In the genomic region with DNA sequence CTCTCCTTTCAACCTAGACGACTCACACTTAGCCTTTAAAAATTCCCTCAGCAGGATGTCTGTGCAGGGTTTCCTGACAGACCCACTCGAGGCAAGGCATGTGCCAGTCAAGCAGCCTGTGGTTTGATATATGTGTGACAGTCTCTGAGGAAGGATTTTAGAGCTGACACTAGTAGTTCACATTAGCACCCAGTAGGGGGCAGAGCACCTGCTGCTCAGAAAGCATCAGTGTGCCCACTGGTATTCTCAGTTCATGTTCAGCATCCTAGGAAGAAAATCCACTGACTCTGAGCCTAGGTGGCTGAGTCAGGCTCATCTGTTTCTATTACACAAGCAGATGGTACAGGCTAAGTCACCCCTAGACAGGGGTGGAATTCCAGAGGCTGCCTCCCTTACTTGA, we compare ENCODE assay signal across 8 mouse cellular contexts. TPM values are rescaled to one million over a fixed set of nuclear protein-coding genes. Genes with fewer than 3 reads are reported as not detected.
DNase-seq lines count a peak whose midpoint lies in the region; ATAC-seq and TF ChIP-seq lines count a peak whose summit lies in the region.

No protein-coding gene starts in this region.

- no peak overlapping the region for H3K4me3 ChIP-seq in heart, adult 2 months
- H3K4me3 ChIP-seq in bone marrow macrophage, adult 2 months (ENCODE audit: insufficient read depth, low read length), result no peak overlapping the region
- H3K4me3 ChIP-seq in forebrain, embryonic 11.5 days (ENCODE audit: low read depth, low read length), result no peak overlapping the region

- no peak for TF ChIP-seq POLR2A in heart, adult 2 months (IDR thresholded peaks at IDR 0.05; ENCODE audit: insufficient read depth, low read depth, low read length)
- no peak for TF ChIP-seq POLR2A in bone marrow macrophage, adult 2 months (IDR thresholded peaks at IDR 0.05; ENCODE audit: borderline replicate concordance, low read depth, low read length)

- DNase-seq in heart, adult 2 months, result peak in 1 of 2 experiments; percentile 6
- no peak for DNase-seq in heart, postnatal 10 days
- peak; percentile 3 for DNase-seq in lung, postnatal 36 days
- no peak for DNase-seq in lung, postnatal 25 days (ENCODE audit: low spot score)
- DNase-seq in forebrain, embryonic 11.5 days (ENCODE audit: low spot score), result no peak

- H3K4me2 ChIP-seq in forebrain, embryonic 11.5 days (ENCODE audit: low read depth, low read length, severe bottlenecking), result no peak overlapping the region

- no peaks in the 10 kb centered on the region for H3K36me3 ChIP-seq in heart, adult 2 months (ENCODE audit: control insufficient read depth, insufficient read depth, low read length)
- H3K36me3 ChIP-seq in forebrain, embryonic 11.5 days (ENCODE audit: control insufficient read depth, insufficient read depth, low read length), result no peaks in the 10 kb centered on the region

- H3K4me1 ChIP-seq in heart, adult 2 months (ENCODE audit: control insufficient read depth, insufficient read depth, low read length), result no peaks in the 10 kb centered on the region
- H3K4me1 ChIP-seq in bone marrow macrophage, adult 2 months (ENCODE audit: control insufficient read depth, insufficient read depth, low read length), result peaks cover 2% of the 10 kb centered on the region; the same call in 1 of the 2 replicates
- no peaks in the 10 kb centered on the region for H3K4me1 ChIP-seq in forebrain, embryonic 11.5 days (replicated peaks; ENCODE audit: control insufficient read depth, insufficient read depth, low read length)

- H3K79me2 ChIP-seq in heart, adult 2 months (replicated peaks; ENCODE audit: control insufficient read depth, insufficient read depth, low read length), result no peaks in the 10 kb centered on the region

- 0 out of 2 replicates have a peak, but pooled peaks have one; percentile 53 for ATAC-seq in neutrophil, adult 5-6 weeks (ENCODE audit: extremely low read depth, insufficient number of reproducible peaks, low FRiP score, poor library complexity, severe bottlenecking)
- ATAC-seq in inflammation-experienced regulatory T-cells, adult 6 months, result no peak
- ATAC-seq in forebrain, embryonic 11.5 days (replicated peaks; ENCODE audit: low FRiP score), result no peak

- no peak overlapping the region for H3K27ac ChIP-seq in heart, adult 2 months
- no peak overlapping the region for H3K27ac ChIP-seq in bone marrow macrophage, adult 2 months (ENCODE audit: insufficient read depth, low read depth, low read length)
- H3K27ac ChIP-seq in forebrain, embryonic 11.5 days (ENCODE audit: low read depth, low read length), result no peak overlapping the region

- no peak for TF ChIP-seq EP300 in heart, adult 2 months (IDR thresholded peaks at IDR 0.05; ENCODE audit: insufficient read depth, low read depth, low read length)

- H3K9ac ChIP-seq in heart, adult 2 months (ENCODE audit: low read depth, low read length), result no peak overlapping the region
- no peak overlapping the region for H3K9ac ChIP-seq in forebrain, embryonic 11.5 days (ENCODE audit: low read length)

- TF ChIP-seq CTCF in heart, adult 2 months (IDR thresholded peaks at IDR 0.05), result peak; percentile 71
- peak; percentile 81 for TF ChIP-seq CTCF in bone marrow macrophage, adult 2 months (IDR thresholded peaks at IDR 0.05; ENCODE audit: low read depth, low read length)

- intact Hi-C loops in heart, adult 2 months (cut with DNase I), result loop anchor here (1.0 kb wide), 1 partner anchor 58 kb away; no protein-coding TSS in a partner anchor
- intact Hi-C loops in heart, postnatal 10 days (cut with DNase I), result loop anchor here (2.0 kb wide), 1 partner anchor 61 kb away; no protein-coding TSS in a partner anchor

- no peaks in the 10 kb centered on the region for H3K9me3 ChIP-seq in forebrain, embryonic 11.5 days (ENCODE audit: control insufficient read depth, low read length)

- no peaks in the 10 kb centered on the region for H3K27me3 ChIP-seq in heart, adult 2 months (ENCODE audit: control insufficient read depth, insufficient read depth, low read length)
- H3K27me3 ChIP-seq in forebrain, embryonic 11.5 days (ENCODE audit: control insufficient read depth, insufficient read depth, low read length), result no peaks in the 10 kb centered on the region; the same call in 1 of the 2 replicates

- WGBS in heart, adult 2 months, result 13% methylated on average over 2 of the region's 2 CpGs
- WGBS in forebrain, embryonic 11.5 days, result 27% methylated on average over 2 of the region's 2 CpGs

RNA-seq across cellular contexts. Expression of a gene that starts 39.0 kb away (rescaled TPM):
- total RNA-seq in heart, adult 2 months (2021), result 1 to 10 TPM; 2.6 to 3.7 TPM
- 2.3 and 2.9 TPM in 2 replicates for polyA plus RNA-seq in heart, adult 2 months (2012; rRNA removed)
- 1 to 10 TPM; 1.5 to 2.1 TPM for total RNA-seq in heart, postnatal 10 days (2021)
- polyA plus RNA-seq in bone marrow macrophage, adult 2 months (2012; ENCODE audit: insufficient read depth, insufficient read length, missing spikeins), result 39.7 and 40.3 TPM in 2 replicates
- 207 and 223 TPM in 2 replicates for total RNA-seq in neutrophil, adult 5-6 weeks (2017)
- under 1 TPM in 2 of 3 experiments, not detected in 1; 0.18 to 0.43 TPM for polyA plus RNA-seq in inflammation-experienced regulatory T-cells, adult 6 months (2017; shearing (Covaris generic))
- polyA plus RNA-seq in forebrain, embryonic 11.5 days (2014; fragmentation: Nextera tagmentation; extraction: Ambion mirVana), result 0.12 and 0.15 TPM in 2 replicates

Comparison
In these comparisons a context has a peak if more than half of its experiments do, and no peak if none do; other contexts are left out.
1. RNA of a gene that starts 39.0 kb away (polyA plus RNA-seq): 39.7 to 40.3 TPM in bone marrow macrophage, adult 2 months; 2.3 to 2.9 TPM in heart, adult 2 months, 0.18 to 0.43 TPM in inflammation-experienced regulatory T-cells, adult 6 months and 0.12 to 0.15 TPM in forebrain, embryonic 11.5 days; every median in the first group is over 10 times any median in the second.